Mouse (Mus musculus) thymus, postnatal 25 days (tissue): ENCODE measurements around the gene Aurka.

Experiments
- DNase-seq: peaks from one replicate; pipeline ENCODE4 v3.0.0; 2022

Gene Aurka

DNA sequence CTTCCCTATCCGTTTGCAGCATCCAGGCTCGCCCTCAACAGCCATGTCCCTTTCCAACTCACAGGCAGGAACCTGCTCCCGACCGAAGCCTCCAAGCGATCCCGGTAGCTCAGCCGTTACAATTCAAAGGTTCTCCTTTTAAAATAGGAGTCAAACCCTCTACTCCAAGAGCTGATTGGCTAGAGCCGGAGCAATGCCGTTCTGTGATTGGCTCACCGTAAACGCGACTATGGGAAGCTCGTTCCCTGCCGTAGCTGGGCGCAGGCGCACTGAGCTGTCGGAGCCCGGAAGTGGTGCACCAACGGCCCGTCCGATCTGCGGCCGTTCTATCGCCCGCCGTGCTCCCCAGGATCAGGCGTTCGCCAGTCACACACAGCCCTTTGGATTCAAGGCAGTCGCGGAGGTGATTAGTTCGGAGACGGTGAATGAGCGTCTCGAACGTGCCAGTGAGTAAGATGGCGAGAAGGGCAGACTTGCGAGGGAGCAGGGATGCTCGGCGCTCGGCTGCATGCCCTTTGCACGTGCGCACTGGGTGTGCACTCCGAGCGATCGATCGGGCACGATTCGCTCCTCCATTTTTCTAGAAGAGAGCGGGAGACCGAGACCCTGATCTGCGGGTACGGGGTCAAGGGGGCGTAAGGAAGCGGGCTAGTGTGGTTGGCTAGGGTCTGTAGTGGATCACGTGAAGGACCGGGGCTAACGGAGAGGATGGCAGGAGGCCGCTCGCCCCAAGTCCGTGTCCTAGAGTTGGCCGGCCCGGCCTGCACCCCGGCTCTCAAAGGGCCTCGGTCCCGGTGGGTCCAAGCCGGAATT is at the start of gene Aurka, which contains the start of gene Cstf1:
TSS of gene Aurka (minus strand) at position 125 of the 813 bp plus-strand sequence.
TSS of gene Cstf1 (plus strand) at position 271 of the 813 bp plus-strand sequence.
- peak; percentile 94 for DNase-seq

DNA sequence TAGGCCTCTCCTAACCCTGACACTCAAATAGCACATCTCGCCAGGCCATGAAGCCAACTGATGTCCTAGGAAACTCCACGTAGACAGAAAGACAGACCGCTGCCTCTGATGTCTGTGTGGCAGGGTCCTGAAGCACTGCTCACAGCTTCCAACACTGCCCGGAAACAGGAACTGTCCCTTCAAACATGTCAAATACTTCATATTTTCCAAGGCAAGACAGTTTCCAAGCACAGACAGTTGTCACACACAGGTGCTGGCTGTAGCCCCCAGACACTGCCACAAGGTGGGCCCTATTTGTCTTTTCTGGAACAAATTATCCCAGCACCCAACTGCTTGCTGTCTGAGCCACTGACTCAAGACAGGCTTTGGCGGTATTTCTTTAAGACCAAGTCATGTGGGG is 47.9 kb upstream of the Aurka start:
- no peak for DNase-seq

- DNase-seq, result no peak
Measured at GRCm38 (mm10) chr2:172416876-172417275, 46.5 kb upstream of the Aurka start.

DNA sequence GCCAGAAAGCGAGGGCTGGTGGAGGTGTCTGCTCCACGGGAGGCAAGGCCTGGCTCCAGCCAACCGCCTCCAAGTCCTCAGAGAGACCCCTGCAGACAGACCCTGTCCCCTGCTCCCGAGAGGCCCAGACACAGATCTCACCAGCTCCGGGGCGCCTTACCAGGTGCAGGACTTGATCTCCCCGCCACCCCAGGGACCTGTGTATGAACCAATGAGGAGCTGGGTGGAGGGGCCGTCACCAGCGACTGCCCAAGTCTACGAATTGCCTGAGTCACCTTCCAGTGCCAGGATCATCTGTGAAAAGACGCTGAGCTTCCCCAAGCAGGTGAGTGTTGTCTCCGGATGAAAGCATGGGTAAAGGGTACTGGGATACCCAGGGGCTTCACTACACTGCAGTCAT is 45.9 kb upstream of the Aurka start:
- DNase-seq, result no peak

GRCm38 (mm10) chr2:172413894-172414293 is 43.6 kb upstream of the Aurka start:
- DNase-seq, result no peak

- DNase-seq, result no peak
Measured at GRCm38 (mm10) chr2:172413273-172413672, 42.9 kb upstream of the Aurka start.

- DNase-seq, result no peak
Measured at GRCm38 (mm10) chr2:172412454-172412853, 42.1 kb upstream of the Aurka start.

GRCm38 (mm10) chr2:172411091-172411490 is 40.8 kb upstream of the Aurka start:
- DNase-seq, result no peak

DNA sequence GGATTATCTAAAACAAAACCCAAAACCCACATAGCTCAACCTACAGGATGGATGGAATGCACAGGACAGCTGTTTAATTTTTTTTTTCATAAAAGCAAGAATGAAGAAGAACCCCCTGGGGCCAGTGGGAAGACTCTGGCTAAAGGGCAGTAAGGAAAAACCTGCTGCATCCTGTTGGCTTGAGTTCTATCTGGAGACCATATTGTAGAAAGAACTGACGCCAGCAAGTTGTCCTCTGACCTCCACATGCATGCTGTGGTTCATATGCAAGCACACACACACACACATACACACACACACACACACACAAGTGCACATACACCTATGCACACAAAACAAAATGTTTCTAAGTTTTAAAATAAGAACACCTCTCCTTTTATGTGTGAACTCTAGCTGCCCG is 40.4 kb upstream of the Aurka start:
- no peak for DNase-seq

DNA sequence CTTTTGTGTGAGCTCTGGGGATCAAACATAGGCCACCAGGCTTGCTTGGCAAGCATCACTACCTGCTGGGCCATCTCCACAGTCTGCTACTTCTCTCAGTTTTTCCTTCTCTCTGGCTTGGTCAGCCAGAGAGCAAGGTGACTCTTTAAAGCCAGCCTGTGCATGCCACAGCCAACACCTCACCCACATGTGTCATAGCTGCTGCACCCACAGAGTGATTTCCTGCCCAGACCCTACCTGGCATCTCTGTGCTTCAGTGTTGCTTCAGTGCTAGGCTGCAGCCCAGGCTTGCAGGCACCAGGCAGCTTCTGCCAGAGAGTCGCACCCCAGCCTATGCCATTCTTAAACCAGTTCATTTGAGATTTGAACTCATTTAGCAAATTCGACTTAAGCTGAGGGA is 37.2 kb upstream of the Aurka start:
- DNase-seq, result no peak

- DNase-seq, result no peak
Measured at GRCm38 (mm10) chr2:172406173-172406572, 35.8 kb upstream of the Aurka start.

DNA sequence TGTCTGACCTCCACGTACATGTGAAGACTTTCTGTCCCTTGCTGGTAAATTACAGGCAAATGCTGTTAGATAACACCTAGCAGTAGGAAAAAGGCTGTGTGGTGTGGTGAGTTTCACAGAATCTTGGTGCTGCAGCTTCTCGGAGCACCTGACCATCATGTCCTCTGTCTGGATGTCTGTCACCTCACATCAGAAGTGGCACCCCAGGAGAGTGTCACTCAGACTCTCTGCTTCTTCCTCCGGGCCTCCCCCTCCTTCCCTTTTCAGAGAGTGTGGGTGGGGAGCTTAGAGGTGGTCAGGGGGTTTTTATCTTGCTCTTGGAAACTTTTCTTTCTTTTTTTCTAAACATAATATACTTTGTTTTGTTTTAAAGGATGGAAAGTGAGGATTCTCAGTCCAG is 34.7 kb upstream of the Aurka start:
- DNase-seq, result no peak

GRCm38 (mm10) chr2:172404239-172404638 is 33.9 kb upstream of the Aurka start:
- no peak for DNase-seq

GRCm38 (mm10) chr2:172401116-172401825 is 30.9 kb upstream of the Aurka start:
- peak; percentile 47 for DNase-seq

DNA sequence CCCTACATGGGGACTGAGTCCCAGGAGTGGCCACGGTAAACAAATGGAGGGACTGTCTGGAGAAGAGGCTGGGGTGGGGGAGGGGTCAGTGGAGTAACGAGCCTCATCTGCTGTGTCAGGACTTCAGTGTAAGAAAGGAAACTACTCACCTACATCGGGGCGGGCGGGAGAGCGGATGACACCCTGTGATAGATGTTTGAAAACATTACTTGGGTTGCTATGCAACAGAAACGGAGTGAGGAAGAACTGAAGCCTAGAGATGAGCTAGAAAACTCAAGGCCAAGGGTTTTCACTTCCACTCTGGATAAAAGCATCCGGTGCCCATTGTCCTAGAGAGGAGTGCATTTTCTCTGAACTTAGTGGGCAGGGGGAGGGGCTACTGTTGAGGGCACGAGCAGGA is 29.6 kb upstream of the Aurka start:
- peak; percentile 44 for DNase-seq

- DNase-seq, result no peak
Measured at GRCm38 (mm10) chr2:172395961-172396360, 25.6 kb upstream of the Aurka start.

DNA sequence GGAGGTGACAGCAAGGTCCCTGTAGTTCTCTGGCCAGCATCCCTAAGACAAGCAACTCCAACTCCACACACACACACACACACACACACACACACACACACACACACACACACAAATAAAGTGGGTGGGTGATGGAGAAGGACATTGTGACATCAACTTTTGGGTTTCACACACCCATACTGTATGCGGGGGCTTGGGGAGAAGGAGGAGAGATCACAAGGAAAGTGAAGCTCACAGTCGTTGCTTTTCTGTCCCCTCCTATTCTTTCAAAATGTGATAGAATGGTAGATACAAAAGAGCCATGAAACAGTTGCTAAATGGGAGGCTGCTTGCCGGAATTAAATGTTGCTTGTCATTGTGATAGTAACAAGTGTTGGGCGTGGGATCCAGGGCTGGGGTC is 24.3 kb upstream of the Aurka start:
- no peak for DNase-seq

DNA sequence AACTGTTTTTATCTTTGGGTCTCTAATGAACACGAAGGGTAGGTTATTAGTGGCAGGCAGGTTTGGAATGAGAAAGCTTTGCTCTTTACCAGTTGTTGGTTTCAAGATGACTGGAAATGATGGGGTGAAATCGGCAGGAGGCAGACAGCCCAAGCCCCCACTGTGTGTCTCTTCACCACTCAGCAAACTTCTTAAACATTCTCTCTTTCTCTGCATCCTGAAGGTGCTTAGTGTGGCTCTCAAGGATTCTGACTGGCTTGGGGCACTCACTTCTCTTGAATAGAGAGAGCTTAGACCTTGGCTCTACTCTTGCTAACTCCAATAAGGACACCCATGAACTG is 23.7 kb upstream of the Aurka start:
- DNase-seq, result no peak

DNA sequence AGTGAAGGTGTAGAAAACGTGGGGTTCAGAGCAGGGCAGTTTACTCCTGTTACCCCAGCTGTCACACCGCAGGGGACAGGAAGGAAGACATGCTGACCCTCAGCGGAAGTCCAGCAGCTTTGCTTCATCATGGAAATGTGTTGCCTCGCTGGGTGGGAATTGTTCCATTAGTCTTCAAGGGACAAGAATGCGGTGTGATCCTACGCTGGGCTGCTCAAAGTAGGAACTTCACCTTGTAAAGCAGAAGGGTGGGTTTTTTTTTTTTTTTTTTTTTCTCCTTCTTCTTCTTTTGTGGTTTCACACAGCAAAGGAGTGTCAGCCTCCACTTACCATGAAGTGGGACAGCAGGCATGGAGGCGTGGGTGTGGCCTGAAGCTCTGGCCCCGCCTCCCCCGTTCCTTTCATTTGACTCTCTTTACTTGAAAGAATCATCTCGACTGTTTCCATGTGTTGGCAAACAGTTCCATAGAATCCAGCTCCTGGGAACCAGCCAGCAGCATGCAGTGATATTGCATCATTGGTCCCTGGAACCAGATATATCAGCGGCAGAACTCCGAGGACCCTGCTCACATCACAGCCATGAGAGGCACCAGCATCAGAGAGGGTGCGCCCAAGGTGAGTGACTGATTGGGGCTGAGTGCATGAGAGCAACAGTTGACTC is 23.2 kb upstream of the Aurka start, which contains the start of gene Cass4:
TSS of gene Cass4 (plus strand) at position 404 of the 661 bp plus-strand sequence.
- peak; percentile 71 for DNase-seq

- DNase-seq, result peak; percentile 54
Measured at GRCm38 (mm10) chr2:172392041-172392521, 21.7 kb upstream of the Aurka start.

DNA sequence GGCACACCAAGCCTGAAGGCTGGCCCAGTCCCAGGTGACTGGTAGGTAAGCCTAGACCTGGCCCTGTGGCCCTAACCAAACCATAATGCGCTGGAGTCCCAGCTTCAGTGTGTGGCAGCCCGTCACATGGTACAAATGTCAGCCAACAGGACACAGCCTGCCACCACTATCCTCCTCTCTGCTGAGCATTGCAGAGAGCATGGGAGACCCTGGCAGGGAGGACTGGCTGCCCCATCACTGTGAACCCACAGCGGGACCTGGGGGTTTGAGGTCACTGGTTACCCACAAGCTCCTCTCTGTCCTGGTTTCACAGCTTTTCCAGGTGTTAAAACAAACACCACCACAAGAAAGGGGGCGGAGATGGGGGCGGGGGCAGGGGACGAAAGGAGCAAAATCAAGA is 20.0 kb upstream of the Aurka start:
- peak; percentile 55 for DNase-seq

- DNase-seq, result no peak
Measured at GRCm38 (mm10) chr2:172384715-172385114, 14.4 kb upstream of the Aurka start.

- peak; percentile 75 for DNase-seq
Measured at GRCm38 (mm10) chr2:172381898-172382297, 11.6 kb upstream of the Aurka start.

DNA sequence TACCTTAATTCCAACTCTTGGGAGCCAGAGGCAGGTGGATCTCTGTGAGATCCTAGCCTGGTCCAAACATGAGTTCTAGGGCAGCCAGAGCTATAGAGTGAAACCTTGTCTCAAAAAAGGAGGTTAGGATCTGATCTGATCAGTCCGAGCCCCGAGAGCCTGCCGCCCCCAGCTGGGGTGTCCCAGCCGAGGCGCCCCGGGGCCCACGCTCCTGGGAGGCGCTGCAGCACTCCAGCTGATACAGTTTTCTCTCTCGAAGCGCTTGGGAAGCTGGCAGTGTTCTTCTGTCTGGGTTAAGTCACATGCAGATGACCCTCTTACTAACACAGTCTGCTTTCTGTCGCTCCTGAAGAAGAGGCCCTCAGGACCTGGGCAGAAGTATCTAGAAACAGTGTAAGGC is 11.0 kb upstream of the Aurka start:
- peak; percentile 53 for DNase-seq
